Mouse (Mus musculus): ENCODE results near the gene Gpc6.

DNA sequence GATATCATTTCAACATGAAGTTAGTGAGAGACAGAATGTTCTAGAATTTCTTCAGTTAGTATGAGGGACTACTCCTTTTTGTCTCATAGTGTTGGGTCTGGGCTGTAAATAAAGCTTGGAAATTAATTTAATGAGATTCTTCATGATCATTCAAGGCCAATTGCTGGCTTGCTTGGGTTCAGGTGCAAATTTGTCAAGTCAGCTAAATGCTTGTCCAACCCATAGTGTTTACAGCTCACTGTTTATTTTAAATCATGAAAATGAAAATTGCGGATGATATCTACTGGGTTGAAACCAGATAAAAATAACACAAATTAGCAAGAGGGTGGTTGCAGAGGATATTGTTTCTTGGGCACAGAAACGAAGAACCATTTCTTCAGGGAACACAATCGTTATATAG, 49.6 kb downstream of the Gpc6 start:
- TF ChIP-seq RAD21 (IDR thresholded peaks at IDR 0.05; ENCODE audit: low read depth, low read length) (no peak), CTCF (conservative IDR thresholded peaks at IDR 0.05 in 1 of 2, IDR thresholded peaks at IDR 0.05 in 1 of 2; ENCODE audit: low read depth in 2 of 2, low read length in 2 of 2) (no peak), USF1 (IDR thresholded peaks at IDR 0.05; ENCODE audit: low read depth, low read length) (no peak), POLR2A (IDR thresholded peaks at IDR 0.05; ENCODE audit: low read depth, low read length) (no peak), CHD2 (IDR thresholded peaks at IDR 0.05; ENCODE audit: low read length) (no peak), MAZ (IDR thresholded peaks at IDR 0.05; ENCODE audit: low read depth, low read length) (no peak), ZC3H11A (IDR thresholded peaks at IDR 0.05; ENCODE audit: low read depth, low read length) (no peak), E2F4 (IDR thresholded peaks at IDR 0.05; ENCODE audit: insufficient replicate concordance, low read depth, low read length) (no peak), JUN (IDR thresholded peaks at IDR 0.05; ENCODE audit: insufficient read depth, low read depth, low read length) (no peak), MAFK (IDR thresholded peaks at IDR 0.05; ENCODE audit: insufficient replicate concordance, low read length) (peak; percentile 97), MAX (IDR thresholded peaks at IDR 0.05; ENCODE audit: low read length) (no peak), NRF1 (IDR thresholded peaks at IDR 0.05; ENCODE audit: low read depth, low read length) (no peak), BHLHE40 (IDR thresholded peaks at IDR 0.05; ENCODE audit: low read depth, low read length) (no peak)

Data from CH12.LX (cell line).